Mouse (Mus musculus) left cerebral cortex, postnatal 14 days (tissue): Measurements from ENCODE around the gene Mnx1. TPM values are rescaled to one million over a fixed set of nuclear protein-coding genes. Genes with fewer than 3 reads are reported as not detected.

Source experiments
- DNase-seq, 2 experiments: peaks; one replicate each; pipeline ENCODE4 v3.0.0; 2021 to 2022; ENCODE audit warnings: low spot score in 2 of 2, mixed read lengths in 1 of 2
- intact Hi-C: fragments of 180-260 bp; cut with DNase I; formaldehyde crosslinking; loops from one replicate; pipeline ENCODE4 v1.15.1; 2025
- long read RNA-seq, 2 experiments: library from polyadenylated mRNA; stranded (forward); transcript quantifications; one replicate each; pipeline ENCODE4 v2.0.0; 2021
- total RNA-seq, 2 experiments: library from RNA; stranded (reverse); gene quantifications; 2 replicates each; pipeline ENCODE4 v1.2.3; 2021

The Mnx1 gene
- not detected for total RNA-seq
- long read RNA-seq, experiment 1, result 0 reads
- long read RNA-seq, experiment 2, result 0 reads

GRCm38 (mm10) chr5:29478208-29479197 is at the start of gene Mnx1:
Mnx1 (minus strand) TSS chr5:29478470.
- intact Hi-C loops, result no loop called here
- no peak for DNase-seq

GRCm38 (mm10) chr5:29516432-29516831 is 38.2 kb upstream of the Mnx1 start:
- no peak for DNase-seq
- intact Hi-C loops, result no loop called here

- DNase-seq, result no peak
These were observed 37.6 kb upstream of the Mnx1 start for GRCm38 (mm10) chr5:29515888-29516287.

GRCm38 (mm10) chr5:29507013-29507412 is 28.7 kb upstream of the Mnx1 start:
- intact Hi-C loops, result no loop called here

More at GRCm38 (mm10) chr5:29515888-29516287, 37.6 kb upstream of the Mnx1 start:
- intact Hi-C loops, result no loop called here

GRCm38 (mm10) chr5:29487321-29487720 is 9.1 kb upstream of the Mnx1 start:
- intact Hi-C loops, result no loop called here
- no peak for DNase-seq

More at GRCm38 (mm10) chr5:29507013-29507412, 28.7 kb upstream of the Mnx1 start:
- no peak for DNase-seq

DNA sequence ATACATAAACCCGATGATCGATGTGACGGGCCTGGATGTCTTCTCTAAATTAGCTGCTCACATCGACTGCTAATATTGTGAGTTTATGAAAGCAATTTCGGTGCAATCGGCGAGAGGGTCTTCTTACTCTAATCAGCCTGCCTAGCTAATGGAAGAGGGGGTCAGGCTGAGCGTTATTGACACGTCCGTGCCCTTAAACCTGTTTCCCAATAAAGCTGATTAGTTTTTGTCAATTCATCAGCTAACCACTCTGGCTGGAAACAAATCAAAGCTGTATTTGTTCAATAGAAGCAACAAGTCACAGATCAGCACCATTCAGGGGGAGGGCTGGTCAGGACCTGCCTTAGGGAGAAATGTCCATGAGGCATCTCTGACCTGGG is 7.7 kb upstream of the Mnx1 start:
- DNase-seq, result no peak
- intact Hi-C loops, result no loop called here

DNA sequence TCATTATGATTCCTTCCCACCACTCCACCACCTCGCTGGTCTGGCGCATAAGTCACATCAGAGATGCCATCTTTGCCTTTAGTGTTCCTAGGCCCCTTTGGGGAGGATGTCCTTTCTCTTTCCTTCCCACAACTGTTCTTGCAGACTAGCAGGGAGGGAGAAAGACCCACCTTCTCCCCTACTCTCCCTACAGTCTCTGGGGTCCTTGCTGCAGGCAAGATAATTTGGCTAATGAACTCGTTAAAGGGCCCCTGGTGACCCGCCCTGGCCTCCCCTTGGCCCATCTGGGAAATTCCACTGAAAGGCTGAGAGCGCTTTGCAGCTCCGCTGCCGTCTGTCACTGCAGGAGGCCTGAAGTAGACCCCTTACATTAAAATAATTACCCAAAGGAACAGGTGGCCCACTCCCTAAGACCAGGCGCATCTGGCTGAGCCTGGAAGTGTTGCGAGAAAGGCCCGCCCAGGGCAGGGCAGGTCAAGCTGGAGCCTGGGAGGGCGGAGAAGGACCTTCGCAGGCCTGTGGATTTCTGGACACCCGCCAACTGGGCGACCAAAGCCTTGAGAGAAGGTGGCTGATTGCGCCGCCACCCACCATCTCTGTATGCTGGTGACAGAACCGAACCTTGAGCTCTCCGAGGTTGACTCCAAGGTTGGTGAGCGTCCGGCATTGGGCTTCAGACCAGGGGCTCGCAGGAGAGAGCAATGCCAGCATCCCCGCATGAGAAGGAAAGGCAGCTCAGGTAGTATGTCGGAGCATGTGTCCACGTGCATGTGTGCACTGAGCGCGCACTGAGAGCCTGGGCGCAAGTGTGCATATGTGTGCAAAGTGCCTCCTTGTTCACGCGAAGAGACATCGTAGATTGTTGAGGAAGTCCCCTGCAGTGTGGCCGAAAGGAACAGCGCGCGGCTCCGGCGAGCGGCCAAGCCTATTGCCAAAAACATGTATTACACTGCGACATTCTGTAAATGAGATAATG is 7.0 kb upstream of the Mnx1 start:
- intact Hi-C loops, result no loop called here
- no peak for DNase-seq

DNA sequence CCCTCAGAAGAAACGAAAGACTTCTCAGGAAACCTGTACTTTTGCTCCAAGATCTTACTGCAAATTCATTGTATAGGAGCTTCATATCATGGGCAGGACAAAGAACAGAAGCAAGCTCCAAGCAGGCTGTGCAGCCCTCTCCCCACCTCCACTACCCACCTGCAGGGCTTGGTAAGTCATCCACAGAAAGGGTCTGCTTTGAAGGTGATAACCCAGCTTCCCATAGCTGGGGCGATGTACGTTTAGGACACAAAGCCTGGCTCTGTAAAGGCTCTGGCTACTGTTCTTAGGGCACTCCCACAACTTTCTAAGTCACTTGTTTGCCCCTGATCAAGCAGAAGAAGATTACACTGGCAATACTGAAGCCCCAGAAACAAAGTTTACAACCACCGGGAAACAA is 5.5 kb upstream of the Mnx1 start:
- intact Hi-C loops, result no loop called here
- no peak for DNase-seq

DNA sequence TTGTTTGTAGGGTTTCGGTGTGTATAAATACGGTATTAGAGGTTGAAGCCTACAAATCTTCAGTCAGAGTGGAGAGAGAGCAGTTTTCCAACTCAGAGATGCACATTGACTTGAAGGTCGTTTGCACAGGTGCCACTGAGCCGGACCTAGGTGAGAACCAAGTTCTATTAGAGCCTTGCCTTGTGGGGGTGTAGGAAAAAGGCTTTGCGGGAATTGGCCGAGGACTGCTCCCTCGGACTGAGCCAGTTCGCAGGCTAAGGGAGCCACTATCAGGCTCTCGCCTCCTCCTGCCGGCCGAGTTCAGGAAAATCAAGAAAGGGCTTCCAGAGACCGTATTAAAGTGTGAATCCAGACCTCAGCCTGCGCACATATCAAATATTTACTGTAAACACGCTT is 926 bp upstream of the Mnx1 start:
- no peak for DNase-seq
- intact Hi-C loops, result no loop called here

- intact Hi-C loops, result no loop called here
- DNase-seq, result no peak
These were observed 629 bp downstream of the Mnx1 start for GRCm38 (mm10) chr5:29477474-29478207.

DNA sequence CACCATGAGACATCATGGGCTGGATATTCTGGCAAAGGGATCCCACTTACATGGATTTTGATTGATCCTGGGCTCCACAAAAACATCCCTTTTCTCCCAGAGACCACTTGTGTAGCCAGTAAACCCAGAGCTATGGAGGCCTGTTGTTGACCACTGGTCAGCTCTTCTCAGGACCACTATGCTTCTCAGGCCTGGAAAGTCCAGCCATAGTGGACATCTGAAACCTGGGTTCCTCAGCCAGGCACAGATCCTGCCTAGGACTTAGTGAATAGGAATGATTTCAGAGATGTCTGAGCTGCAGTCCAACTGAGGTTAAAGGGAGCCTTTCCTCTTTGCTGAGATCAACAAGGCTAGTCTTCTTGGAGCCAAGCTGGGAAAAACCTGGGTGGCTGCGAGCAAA is 2.2 kb downstream of the Mnx1 start:
- DNase-seq, result no peak
- intact Hi-C loops, result no loop called here

GRCm38 (mm10) chr5:29475556-29475955 is 2.7 kb downstream of the Mnx1 start:
- intact Hi-C loops, result no loop called here
- DNase-seq, result no peak

DNA sequence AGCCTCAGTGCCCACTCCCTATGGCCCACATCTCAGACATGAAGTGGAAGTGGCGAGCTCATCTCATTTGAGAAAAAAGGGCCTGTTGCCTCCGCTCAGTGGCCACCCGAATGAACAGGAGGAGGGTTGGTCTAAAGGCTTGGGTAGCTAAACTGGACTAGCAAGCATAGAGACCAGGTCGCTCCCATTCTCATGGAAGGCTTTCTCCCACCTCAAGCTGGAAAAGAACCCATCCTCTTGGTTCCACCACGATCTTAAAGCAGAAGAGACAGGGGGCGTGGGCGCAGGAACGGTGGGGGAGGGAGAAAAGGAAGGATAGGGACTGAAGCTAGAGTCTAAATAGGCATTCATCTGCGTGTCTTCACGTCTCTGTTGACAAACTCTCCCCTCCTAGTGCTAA is 3.2 kb downstream of the Mnx1 start:
- intact Hi-C loops, result no loop called here

GRCm38 (mm10) chr5:29474246-29474960 is 3.9 kb downstream of the Mnx1 start:
- intact Hi-C loops, result loop anchor here (5.0 kb wide), 1 partner anchor 1307 kb away; the partner anchor contains the start of gene En2

More for the DNA sequence above, 3.2 kb downstream of the Mnx1 start:
- DNase-seq, result no peak

DNA sequence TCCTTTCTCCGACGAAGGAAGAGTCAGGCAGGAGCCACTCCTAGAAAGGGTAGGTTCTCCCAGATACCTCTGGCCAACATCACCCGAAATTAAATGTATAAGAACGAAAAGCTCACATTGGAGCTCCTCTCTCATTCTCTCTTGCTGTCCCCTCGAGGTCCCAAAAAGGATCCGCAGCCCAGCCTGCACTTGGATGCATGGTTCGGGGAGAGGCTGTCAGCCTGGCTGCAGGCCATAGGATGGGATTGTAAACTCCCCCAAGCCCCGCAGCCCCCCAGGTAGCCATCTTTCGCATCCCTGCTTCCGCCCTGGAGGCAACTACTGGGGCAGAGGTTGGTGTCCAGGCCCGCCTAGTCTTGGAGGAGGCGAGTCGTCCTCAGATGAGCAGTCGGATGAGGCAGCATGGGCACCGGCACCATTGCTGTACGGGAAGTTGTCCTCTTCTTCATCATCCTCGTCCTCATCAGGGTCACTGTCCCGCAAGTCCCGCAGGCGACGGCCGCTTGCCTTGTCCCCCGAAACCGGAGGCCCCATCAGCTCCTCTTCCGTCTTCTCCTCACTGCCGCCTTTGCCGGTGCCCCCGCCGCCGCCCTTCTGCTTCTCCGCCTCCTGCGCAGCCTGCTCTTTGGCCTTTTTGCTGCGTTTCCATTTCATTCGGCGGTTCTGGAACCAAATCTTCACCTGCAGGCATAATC is 4.6 kb downstream of the Mnx1 start:
- intact Hi-C loops, result loop anchor here (5.0 kb wide), 1 partner anchor 1306 kb away; the partner anchor contains the start of gene En2
- DNase-seq, result no peak

More at GRCm38 (mm10) chr5:29474246-29474960, 3.9 kb downstream of the Mnx1 start:
- no peak for DNase-seq

GRCm38 (mm10) chr5:29471855-29472665 is 6.2 kb downstream of the Mnx1 start:
- no peak for DNase-seq
- intact Hi-C loops, result loop anchor here (5.0 kb wide), 1 partner anchor 1305 kb away; the partner anchor contains the start of gene En2

DNA sequence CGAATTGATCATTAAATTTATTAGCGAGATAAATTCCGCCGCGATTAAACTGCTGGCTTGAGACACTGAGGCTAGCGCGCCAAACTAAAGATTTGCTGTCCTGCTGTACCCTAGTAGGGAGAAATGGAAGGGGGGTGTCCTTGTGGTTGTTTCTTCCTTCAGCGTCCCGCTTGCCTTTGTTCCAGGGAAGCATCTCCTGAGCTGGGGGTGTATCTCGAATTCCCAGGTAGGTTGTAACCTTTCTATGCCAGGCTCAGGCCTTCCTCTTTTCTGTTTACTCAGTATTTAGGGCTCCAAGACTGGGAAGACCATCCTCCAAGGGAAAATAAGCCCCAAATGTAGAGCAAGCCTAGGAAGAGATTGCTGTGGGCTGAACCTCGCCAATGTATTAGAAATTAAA is 6.9 kb downstream of the Mnx1 start:
- DNase-seq, result no peak
- intact Hi-C loops, result loop anchor here (5.0 kb wide), 1 partner anchor 1304 kb away; the partner anchor contains the start of gene En2
